Mouse (Mus musculus) c-Kit-positive CD71-negative TER-119-negative erythroid progenitor cells, embryonic 14.5 days (primary cell): ENCODE data around the gene Grap.

Experiments
- DNase-seq: peaks from one replicate; pipeline ENCODE4 v3.0.0-alpha.2; 2013; ENCODE audit warnings: low read depth

Gene Grap

GRCm38 (mm10) chr11:61683907-61684731 is 31.1 kb downstream of the Grap start, which contains the start of gene Fam83g:
Fam83g (plus strand) TSS chr11:61684091.
- DNase-seq, result peak; percentile 38

DNA sequence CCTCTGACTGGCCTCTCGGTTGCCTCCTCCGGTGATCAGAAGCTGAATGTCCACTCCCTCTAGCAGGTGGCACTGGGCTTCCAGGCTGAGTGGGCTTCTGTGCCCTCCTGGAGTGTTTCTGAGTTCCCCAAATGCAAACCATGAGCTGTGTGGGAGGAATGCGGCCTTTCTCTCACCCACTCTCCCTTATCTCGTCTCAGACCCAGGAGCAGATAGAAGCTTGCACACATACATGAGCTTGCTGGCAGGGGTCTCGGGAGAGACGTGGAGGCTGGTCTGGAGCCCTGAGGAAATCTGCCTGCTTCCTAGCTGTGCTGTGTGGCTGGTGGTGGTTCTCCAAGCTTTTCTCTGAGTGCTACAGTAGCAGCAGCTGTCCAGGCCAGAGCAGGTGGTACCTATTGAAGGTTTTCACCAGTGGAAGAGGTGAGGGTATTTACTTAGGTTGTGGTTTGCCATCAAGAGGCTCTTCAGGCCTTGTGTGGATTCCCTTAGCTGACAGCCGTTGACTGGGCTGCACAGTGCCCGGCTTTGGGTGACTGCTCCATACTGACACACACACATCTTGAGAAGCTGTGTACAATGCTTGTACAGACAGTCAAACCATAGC is 32.2 kb downstream of the Grap start:
- DNase-seq, result no peak

DNA sequence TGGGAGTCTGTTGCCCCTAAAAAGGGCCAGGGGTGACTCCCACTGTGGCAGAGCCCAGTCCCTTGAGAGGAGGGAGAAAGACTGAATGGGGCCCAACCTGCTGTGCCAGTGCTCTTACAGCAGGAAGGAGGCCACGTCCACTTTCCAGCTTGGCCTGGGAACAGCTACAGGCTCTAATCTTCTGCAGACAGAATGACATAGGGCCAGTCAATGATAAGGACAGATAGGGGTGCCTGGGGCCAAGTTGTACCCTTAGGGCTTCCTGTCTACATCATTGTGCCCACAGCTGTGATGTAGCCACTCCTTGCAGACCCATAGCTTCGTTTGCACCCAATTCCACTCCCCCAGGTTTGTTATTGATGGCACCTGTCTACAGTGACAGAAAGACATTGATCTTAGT is 33.1 kb downstream of the Grap start:
- DNase-seq, result no peak

DNA sequence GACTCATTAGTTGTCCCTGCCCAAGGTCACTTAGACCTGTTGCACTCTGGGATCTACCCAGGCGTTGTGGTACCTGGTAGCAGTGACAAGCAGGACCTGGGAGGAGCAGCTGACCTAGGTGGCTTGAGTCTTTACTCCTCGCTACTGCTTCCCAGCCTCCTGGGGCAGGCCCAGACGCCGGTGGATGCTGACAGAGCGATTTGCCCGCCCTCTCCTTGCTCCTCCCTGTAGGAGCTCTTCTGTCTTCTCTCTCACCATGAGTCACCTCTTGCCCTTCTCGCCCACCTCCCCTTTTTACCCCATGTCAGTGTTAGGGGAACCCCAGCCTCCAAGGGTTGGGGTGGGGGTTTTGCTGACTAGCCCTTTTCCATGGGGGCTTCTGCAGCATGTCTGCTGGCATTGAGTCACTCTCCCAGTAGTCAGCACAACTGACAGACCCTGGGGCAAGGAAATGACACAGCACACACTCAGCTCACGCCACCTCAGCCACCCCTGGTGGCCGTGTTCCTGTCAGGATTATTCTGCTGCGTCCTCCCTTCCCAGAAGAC is 33.9 kb downstream of the Grap start:
- DNase-seq, result no peak

DNA sequence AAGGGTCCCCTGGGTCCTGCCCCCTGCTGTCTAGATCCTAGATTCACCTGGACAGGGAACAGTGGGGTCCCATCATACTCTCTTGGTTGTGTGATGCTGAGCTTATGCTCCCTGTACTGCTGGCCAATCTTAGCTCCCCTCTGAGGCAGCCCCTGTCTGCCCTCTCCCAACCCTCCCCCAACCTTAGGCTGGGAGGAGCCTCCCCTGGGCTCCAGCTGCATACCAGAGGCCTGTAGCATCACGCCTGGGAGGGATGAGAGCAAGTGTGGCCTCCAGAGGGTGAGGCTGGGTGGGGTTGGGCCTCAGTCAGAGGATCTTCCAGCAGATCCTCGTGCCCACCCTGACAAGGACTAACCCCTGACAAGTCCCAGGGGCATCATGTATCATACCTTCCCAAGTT is 34.5 kb downstream of the Grap start:
- no peak for DNase-seq

- no peak for DNase-seq
These were observed 39.9 kb downstream of the Grap start for GRCm38 (mm10) chr11:61692996-61693395.

GRCm38 (mm10) chr11:61698852-61699251 is 45.8 kb downstream of the Grap start:
- DNase-seq, result no peak

DNA sequence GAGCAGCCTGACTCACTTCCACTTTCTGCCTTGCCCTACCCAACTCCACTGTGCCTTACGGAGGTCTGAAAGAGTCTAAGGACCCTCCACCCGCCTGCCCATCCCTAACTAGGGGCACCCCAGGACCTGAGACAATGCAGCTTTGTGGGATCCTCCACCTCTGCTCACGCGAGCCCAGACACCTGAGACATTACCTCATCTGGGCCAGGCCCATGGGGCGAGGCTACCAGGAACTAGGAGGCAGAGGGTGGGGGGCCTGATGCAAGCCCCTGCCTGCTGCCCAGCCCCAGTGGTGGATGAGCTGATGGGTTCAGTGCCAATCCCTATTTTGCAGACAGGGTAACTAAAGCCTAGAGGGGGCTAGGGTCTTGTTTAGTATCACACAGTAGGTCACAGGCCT is 46.4 kb downstream of the Grap start:
- DNase-seq, result no peak

DNA sequence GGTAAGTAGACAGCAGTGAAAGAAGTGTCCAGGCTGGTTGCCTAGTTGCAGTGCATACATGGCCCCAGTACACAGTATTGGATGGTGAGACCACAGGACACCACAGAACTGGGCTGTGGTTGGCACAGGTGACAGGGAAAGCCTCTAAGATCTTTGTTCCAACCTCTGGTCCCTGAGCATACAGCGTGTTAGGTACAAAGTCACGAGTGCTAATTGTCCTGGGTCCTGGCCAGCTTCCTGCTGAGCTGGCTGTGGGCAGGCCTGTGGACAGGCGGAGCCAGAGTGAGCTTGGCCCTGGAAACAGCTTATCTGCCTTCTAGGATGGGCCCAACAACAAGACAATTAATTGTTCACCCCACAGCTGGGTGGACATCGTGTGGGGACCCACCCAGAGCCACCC is 46.9 kb downstream of the Grap start:
- DNase-seq, result no peak

- DNase-seq, result no peak
These were observed 48.6 kb downstream of the Grap start for GRCm38 (mm10) chr11:61701696-61702095.

DNA sequence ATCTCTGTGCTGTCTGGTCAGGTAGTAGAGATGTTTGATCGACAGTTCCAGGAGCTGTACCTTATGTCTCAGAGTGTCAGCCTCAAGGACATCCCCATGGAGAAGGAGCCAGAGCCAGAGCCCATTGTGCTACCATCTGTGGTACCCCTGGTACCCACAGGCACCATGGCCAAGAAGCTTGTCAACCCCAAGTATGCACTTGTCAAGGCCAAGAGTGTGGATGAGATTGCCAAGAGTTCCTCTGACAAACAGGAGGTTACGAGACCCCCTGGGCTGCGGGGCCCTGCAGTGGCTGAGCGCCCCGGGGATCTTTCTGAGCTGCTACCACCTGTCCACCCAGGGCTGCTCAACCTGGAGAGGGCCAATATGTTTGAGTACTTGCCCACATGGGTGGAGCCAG is 49.4 kb downstream of the Grap start:
- DNase-seq, result no peak

GRCm38 (mm10) chr11:61705581-61705980 is 52.5 kb downstream of the Grap start:
- no peak for DNase-seq

DNA sequence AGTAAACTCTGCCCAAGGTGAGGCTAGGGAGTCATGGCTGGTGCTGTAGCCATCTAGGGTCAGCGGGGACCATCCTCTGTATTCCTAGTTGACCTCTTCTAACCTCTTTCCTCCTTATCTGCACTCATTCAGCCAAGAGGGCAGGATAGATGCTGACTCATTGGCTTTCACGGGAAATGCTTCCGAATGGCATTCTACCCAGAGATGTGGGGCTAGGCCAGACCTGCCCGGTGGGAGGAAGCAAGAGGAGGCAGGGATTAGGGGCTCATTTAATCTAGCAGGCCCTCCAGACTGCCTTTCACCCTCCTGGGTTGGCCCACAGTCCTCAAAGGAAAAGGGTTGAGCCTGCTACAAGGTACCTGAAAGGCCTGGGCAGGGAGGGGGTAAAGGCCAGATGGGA is 53.2 kb downstream of the Grap start:
- no peak for DNase-seq

DNA sequence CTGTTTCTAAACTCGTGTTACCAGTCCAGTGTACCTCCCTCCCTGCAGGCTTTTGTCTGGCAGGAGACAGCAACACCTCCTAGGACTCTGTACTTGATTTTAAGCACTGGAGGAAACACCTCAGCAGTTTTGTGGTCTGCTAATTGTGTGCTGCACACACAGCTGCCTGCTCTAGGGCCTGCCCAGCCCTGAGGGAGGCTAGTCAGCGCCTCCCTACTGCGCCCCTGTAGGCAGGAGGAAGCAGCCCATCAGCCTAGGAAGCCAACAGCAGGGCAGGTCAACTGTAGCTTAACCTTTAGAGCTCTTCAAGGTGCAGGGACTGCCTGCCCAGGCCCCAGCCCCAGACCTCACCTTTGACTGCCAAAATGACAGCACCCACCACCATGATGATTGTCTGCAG is 55.9 kb downstream of the Grap start:
- DNase-seq, result no peak

DNA sequence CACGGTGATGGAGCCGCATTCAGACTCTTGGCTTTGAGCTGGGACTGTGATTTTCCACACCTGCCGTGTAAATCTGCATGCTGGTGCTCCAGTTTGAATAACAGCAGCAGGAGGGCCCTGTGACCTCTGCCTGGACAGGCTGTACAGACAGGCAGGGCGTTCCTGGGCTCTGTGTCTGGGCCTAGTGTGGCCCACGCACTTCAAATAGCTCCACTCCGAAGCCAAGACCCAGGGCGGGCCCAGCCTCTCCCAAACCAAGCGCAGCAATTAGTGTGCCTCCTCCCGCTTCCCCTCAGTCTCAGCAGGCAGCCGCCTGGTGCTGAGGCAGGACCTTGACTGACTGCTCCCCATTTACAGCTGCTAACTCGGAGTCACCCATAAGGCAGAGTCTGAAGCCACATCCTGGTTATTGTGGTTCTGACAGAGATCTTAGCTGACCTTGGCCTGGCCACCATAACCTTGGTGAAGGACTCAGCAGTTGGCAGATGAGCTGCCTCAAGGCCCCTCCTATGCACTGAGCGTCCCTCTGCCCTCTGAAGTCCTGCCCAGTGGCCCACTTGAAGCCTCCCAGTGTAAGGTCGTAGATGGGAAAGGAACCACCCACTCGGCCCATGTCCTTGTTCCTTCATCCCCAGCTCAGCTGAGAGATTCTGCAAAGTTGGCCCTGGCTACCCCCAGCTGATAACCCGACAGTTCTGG is 60.2 kb downstream of the Grap start:
- no peak for DNase-seq

- DNase-seq, result peak; percentile 71
These were observed 61.5 kb downstream of the Grap start for GRCm38 (mm10) chr11:61714346-61715117.

GRCm38 (mm10) chr11:61715130-61715529 is 62.1 kb downstream of the Grap start:
- no peak for DNase-seq

DNA sequence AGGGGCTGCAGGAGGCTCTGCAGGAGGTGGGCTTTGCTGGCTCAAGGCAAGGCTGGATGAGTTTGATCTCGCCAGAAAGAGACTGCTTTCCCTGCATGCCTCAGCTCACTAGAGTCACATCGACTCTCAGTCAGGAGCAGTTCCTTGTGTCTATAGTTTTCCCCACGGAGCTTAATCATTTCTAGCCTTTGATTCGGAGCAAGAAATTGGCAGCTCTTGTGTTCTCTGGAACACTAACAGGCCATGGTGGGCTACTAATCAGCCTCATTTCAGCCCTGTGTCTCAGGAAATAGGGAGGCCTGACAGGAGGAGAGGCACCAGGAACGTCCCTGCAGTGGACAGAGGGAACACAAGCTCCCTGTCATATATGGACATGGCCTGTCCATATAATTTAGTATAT is 64.9 kb downstream of the Grap start:
- no peak for DNase-seq

DNA sequence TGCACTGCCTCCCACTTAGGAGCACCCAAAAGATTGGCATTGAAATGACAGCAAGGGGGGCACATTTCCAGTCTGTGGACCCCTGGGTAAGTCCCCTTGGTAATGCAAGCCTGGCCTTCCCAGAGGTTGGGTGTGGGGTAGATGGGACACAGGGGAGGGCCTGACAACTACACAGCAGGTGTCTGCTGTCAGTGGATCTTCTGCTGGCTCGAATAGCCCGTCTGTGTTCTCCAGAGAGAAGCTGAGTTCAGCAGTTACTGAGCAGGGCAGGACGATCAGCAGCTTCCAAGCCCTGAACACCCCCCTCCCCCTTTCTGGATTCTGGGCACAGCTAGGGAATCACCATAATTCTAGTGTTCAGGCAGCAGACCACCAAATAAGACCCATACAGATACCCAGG is 66.3 kb downstream of the Grap start:
- no peak for DNase-seq

DNA sequence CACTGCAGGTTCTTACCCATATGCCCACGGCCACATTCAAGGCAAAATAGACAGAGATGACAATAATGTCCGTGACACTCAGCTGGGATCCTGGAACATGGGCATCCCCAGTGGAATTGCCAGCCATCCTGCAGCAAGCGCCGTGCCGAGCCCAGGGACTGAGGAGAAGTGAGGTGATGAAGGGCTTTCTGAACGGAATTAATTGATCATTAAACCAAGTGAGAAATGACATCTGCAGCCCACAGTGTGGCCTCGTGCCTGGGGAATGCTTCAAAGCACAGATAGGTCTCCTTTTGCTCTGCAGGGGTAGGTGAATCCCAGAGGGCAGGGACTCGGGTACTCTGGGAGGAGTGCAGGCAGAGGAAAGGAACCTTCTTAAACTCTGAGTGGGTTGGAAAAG is 66.8 kb downstream of the Grap start:
- DNase-seq, result no peak

DNA sequence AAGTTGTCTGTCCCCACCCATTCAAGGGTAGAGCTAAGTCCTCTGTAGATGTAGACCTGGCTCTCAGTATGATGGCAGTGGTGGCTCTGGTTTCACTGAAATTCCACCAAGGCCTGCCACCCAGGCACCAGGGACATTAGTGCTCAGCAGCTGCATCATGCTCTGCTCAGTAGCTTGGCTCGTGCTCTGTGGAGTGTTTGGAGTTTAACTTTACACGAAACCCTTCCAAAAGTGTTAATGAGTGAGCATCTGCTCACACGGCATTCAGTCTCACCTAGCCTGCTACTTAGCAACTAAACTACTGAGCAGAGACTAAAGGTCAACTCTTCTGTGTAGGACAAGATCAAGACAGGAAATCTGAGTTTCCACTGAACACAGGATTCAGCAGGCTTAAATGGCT is 67.6 kb downstream of the Grap start, which contains the start of gene Slc5a10:
TSS of gene Slc5a10 (minus strand) at position 191 of the 400 bp plus-strand sequence.
- DNase-seq, result no peak

GRCm38 (mm10) chr11:61722077-61722476 is 69.0 kb downstream of the Grap start:
- DNase-seq, result no peak
